Mouse (Mus musculus) lung, adult 2 months (tissue): ENCODE results near the gene Dusp12.

Experiments used
- CTCF ChIP-seq: fragments of 200-500 bp; IDR thresholded peaks from 2 replicates; pipeline ENCODE4 v1.5.1; 2011; ENCODE audit warnings: mild to moderate bottlenecking, low read length, control low read depth; ENCODE audit not compliant: insufficient read depth
- POLR2A ChIP-seq: fragments of 200-500 bp; IDR thresholded peaks from 2 replicates; pipeline ENCODE4 v1.6.1; 2011; ENCODE audit warnings: low read depth, mild to moderate bottlenecking, control low read depth, low read length, borderline replicate concordance; ENCODE audit errors: extremely low read depth

DNA sequence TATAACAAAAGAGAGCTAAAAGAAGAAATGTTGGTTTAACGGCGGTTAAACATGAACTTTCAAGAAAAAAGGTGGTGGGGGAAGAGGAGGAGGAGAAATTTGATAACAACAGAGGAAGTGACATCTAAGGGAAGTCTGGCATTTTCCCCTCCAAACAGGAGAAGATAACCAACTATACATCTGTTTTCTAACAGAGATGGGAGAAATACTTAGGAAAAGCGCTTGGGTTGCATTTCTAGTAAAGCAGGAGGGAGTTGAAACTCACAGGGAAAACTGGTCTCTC, 23.0 kb downstream of the Dusp12 start:
- TF ChIP-seq POLR2A (no peak), CTCF (no peak)
